ENCODE assay signal across 8 mouse cellular contexts in genomic region chr1:192834361-192835210, GRCm38 (mm10). TPM values are rescaled to one million over a fixed set of nuclear protein-coding genes. Genes with fewer than 3 reads are reported as not detected.
DNase-seq lines count a peak whose midpoint lies in the region; ATAC-seq and TF ChIP-seq lines count a peak whose summit lies in the region.

No protein-coding gene starts in this region.

- peak overlapping the region; percentile 94 for H3K4me2 ChIP-seq in intestine, postnatal 0 days (replicated peaks; ENCODE audit: low read depth)
- H3K4me2 ChIP-seq in midbrain, embryonic 15.5 days, result peak overlapping the region; percentile 69

- TF ChIP-seq CTCF in cerebellum, adult 2 months (IDR thresholded peaks at IDR 0.05; ENCODE audit: borderline replicate concordance, insufficient read depth, low read depth, low read length), result no peak
- peak; percentile 30 for TF ChIP-seq CTCF in intestine, postnatal 0 days (IDR thresholded peaks at IDR 0.05; ENCODE audit: low read depth)

- H3K9me3 ChIP-seq in intestine, postnatal 0 days (ENCODE audit: control insufficient read depth), result no peaks in the 10 kb centered on the region
- H3K9me3 ChIP-seq in limb, embryonic 10.5 days (replicated peaks), result no peaks in the 10 kb centered on the region
- H3K9me3 ChIP-seq in midbrain, embryonic 15.5 days, result no peaks in the 10 kb centered on the region

- DNase-seq in CD4-positive, CD25-positive, alpha-beta regulatory T cell, adult 2 months (ENCODE audit: low read depth, low spot score), result peak; percentile 2
- peak; percentile 72 to 81 for DNase-seq in cerebellum, adult 2 months
- DNase-seq in limb, embryonic 10.5 days (ENCODE audit: low spot score), result peak; percentile 87
- DNase-seq in testis, postnatal 14 days (ENCODE audit: low spot score), result peak; percentile 69

- no peak for ATAC-seq in CD4-positive, CD25-positive, alpha-beta regulatory T cell, adult 4 months
- peak; percentile 78 for ATAC-seq in frontal cortex, adult (ENCODE audit: low TSS enrichment)
- ATAC-seq in intestine, postnatal 0 days, result peak; percentile 46
- ATAC-seq in midbrain, embryonic 15.5 days (replicated peaks), result peak; percentile 93

- 4% methylated on average over 63 of the region's 63 CpGs for WGBS in cerebellum, adult 2 months
- WGBS in intestine, postnatal 0 days, result 6% methylated on average over 62 of the region's 63 CpGs
- 1% methylated on average over 63 of the region's 63 CpGs for WGBS in limb, embryonic 10.5 days
- under 1% methylated on average over 60 of the region's 63 CpGs for WGBS in midbrain, embryonic 15.5 days

- no peaks in the 10 kb centered on the region for H3K4me1 ChIP-seq in cerebellum, adult 2 months (ENCODE audit: control insufficient read depth, insufficient read depth, low read length)
- H3K4me1 ChIP-seq in intestine, postnatal 0 days (replicated peaks; ENCODE audit: control insufficient read depth, insufficient read depth, low read length), result peaks cover 10% of the 10 kb centered on the region
- peaks cover 61% of the 10 kb centered on the region for H3K4me1 ChIP-seq in limb, embryonic 10.5 days
- H3K4me1 ChIP-seq in midbrain, embryonic 15.5 days, result peaks cover 40% of the 10 kb centered on the region

- H3K9ac ChIP-seq in intestine, postnatal 0 days (ENCODE audit: low read depth, low read length), result peak overlapping the region; percentile 40; the same call in 1 of the 2 replicates
- H3K9ac ChIP-seq in midbrain, embryonic 15.5 days, result peak overlapping the region; percentile 69

- no peaks in the 10 kb centered on the region for H3K27me3 ChIP-seq in cerebellum, adult 2 months (ENCODE audit: control insufficient read depth, insufficient read depth, low read length)
- 0 out of 2 replicates have a peak, but pooled peaks cover 6% of the 10 kb centered on the region for H3K27me3 ChIP-seq in intestine, postnatal 0 days (replicated peaks; ENCODE audit: control insufficient read depth, insufficient read depth, low read length)
- peaks cover 32% of the 10 kb centered on the region for H3K27me3 ChIP-seq in limb, embryonic 10.5 days (ENCODE audit: low read depth, poor library complexity, severe bottlenecking)
- H3K27me3 ChIP-seq in midbrain, embryonic 15.5 days (replicated peaks), result no peaks in the 10 kb centered on the region

- peak overlapping the region; percentile 60 for H3K27ac ChIP-seq in cerebellum, adult 2 months (ENCODE audit: insufficient read depth, low read length)
- H3K27ac ChIP-seq in intestine, postnatal 0 days (ENCODE audit: low read depth, low read length), result no peak overlapping the region
- H3K27ac ChIP-seq in limb, embryonic 10.5 days, result peak overlapping the region; percentile 97
- H3K27ac ChIP-seq in midbrain, embryonic 15.5 days, result peak overlapping the region; percentile 94

- 0 out of 2 replicates have a peak, but pooled peaks have one; percentile 12 for TF ChIP-seq POLR2A in cerebellum, adult 2 months (IDR thresholded peaks at IDR 0.05; ENCODE audit: borderline replicate concordance, insufficient read depth, low read length)

- peak overlapping the region; percentile 62 for H3K4me3 ChIP-seq in cerebellum, adult 2 months (replicated peaks; ENCODE audit: insufficient read depth, low read depth, low read length)
- H3K4me3 ChIP-seq in intestine, postnatal 0 days (ENCODE audit: low read depth, low read length), result peak overlapping the region; percentile 45
- H3K4me3 ChIP-seq in limb, embryonic 10.5 days, result peak overlapping the region; percentile 55
- H3K4me3 ChIP-seq in midbrain, embryonic 15.5 days, result peak overlapping the region; percentile 42

- H3K36me3 ChIP-seq in intestine, postnatal 0 days (ENCODE audit: control insufficient read depth, insufficient read depth), result no peaks in the 10 kb centered on the region
- peaks cover 10% of the 10 kb centered on the region; the same call in 1 of the 2 replicates for H3K36me3 ChIP-seq in limb, embryonic 10.5 days
- H3K36me3 ChIP-seq in midbrain, embryonic 15.5 days (replicated peaks), result no peaks in the 10 kb centered on the region

RNA-seq across cellular contexts. Expression of gene Sertad4, which starts 21.0 kb away (rescaled TPM):
- not detected for polyA plus RNA-seq in CD4-positive, CD25-positive, alpha-beta regulatory T cell, adult 4 months (2017; shearing (Covaris generic))
- polyA plus RNA-seq in cerebellum, adult 2 months (2012; rRNA removed), result 11.1 and 11.3 TPM in 2 replicates
- 3.4 and 3.5 TPM in 2 replicates for polyA plus RNA-seq in intestine, postnatal 0 days (2015; fragmentation: Nextera tagmentation; extraction: Ambion mirVana)
- polyA plus RNA-seq in limb, embryonic 10.5 days (2016; fragmentation: Nextera tagmentation; extraction: Ambion mirVana), result 57.2 and 66.6 TPM in 2 replicates
- 30.4 and 30.7 TPM in 2 replicates for polyA plus RNA-seq in midbrain, embryonic 15.5 days (2015; fragmentation: Nextera tagmentation; extraction: Ambion mirVana)

Comparison
In these comparisons a context has a peak if more than half of its experiments do, and no peak if none do; other contexts are left out.
1. DNase-seq: peak in every context shown above with its lines; median percentile 87 in limb, embryonic 10.5 days; 76 in cerebellum, adult 2 months; 69 in testis, postnatal 14 days; 2 in CD4-positive, CD25-positive, alpha-beta regulatory T cell, adult 2 months.